Mouse (Mus musculus): ENCODE measurements at regions not wholly inside any gene's neighbourhood (a gene's known extent, or its start where the extent isn't known, plus 50 kb on each side); places are given as distances from the start of the nearest gene placed in this dataset.

DNA sequence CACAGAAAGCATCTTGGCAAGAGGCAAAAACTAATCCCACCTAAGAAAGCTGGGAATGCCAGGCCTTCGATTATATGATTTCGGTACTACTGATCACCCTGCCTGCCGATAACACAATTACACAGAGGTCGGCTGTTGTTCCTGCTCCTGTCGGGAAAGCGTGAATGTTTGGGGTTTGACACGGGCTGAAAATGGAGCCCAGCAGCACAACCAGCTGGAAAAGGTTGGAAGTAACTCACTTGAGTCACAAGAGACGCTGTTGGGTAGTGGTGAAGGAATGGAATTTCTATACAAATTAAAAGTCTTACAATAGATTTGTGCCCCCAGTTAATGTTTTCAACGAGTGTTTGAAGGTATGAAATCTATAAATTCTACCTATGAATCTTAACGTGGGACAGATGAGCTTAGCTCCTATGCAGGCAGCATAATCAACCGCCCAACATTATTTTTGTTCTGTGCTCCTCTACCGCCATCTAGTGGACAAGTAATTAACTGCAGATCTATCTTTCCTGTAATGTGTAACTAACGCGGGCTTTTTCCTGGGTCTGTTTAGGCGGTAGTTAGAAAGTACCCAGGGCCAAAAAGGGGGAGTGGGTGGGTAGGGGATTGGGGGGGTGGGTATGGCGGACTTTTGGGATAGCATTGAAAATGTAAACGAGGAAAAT is 178.9 kb upstream of the Zpld1 start:
- 29% methylated on average over 17 of the region's 17 CpGs for WGBS
- no peak overlapping the region for H3K4me3 ChIP-seq (ENCODE audit: low read depth, low read length)
- H3K36me3 ChIP-seq (ENCODE audit: control insufficient read depth, insufficient read depth, low read length) = no peaks in the 10 kb centered on the region
- H3K4me2 ChIP-seq (ENCODE audit: low read depth, low read length) = no peak overlapping the region
- no peaks in the 10 kb centered on the region for H3K4me1 ChIP-seq (ENCODE audit: control insufficient read depth, insufficient read depth, low read length)
- H3K9me3 ChIP-seq (ENCODE audit: control insufficient read depth, low read length) = no peaks in the 10 kb centered on the region
- no peak overlapping the region for H3K27ac ChIP-seq (ENCODE audit: low read depth, low read length)
- no peaks in the 10 kb centered on the region for H3K27me3 ChIP-seq (ENCODE audit: control insufficient read depth, insufficient read depth, low read length)
- no peak overlapping the region for H3K9ac ChIP-seq (replicated peaks; ENCODE audit: low read depth, low read length)
- ATAC-seq (ENCODE audit: low read depth) = peak; percentile 52

DNA sequence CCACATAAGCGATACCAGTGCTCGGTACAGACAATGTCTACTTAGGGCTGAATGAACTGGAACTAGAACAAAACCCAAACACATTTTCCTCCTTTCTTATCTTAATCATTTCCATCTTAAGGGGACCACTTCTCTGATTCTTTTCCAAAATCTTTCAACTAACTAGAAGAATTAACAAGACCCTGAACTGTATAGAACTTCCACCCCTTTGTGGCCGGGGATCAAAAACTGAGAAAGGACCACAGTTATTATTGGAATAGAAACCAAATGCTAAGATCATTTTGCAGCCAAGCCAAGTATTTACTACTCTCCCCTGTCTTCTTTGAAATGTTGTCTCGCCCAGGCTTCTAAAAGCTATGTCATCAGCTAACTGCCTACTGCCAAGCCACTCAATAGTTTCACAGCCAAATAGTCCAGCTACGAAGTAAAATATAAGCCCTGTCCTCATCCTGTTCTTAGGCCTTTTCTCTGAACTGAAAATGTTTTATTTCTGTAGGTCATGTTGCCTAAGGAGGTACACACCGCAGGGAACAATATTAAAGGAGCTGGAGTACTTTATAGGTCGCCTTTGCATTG is 177.3 kb upstream of the Zpld1 start:
- H3K4me2 ChIP-seq (ENCODE audit: low read depth, low read length) = no peak overlapping the region
- no peaks in the 10 kb centered on the region for H3K27me3 ChIP-seq (ENCODE audit: control insufficient read depth, insufficient read depth, low read length)
- no peak for ATAC-seq (ENCODE audit: low read depth)
- no peaks in the 10 kb centered on the region for H3K36me3 ChIP-seq (ENCODE audit: control insufficient read depth, insufficient read depth, low read length)
- H3K27ac ChIP-seq (ENCODE audit: low read depth, low read length) = no peak overlapping the region
- H3K4me1 ChIP-seq (ENCODE audit: control insufficient read depth, insufficient read depth, low read length) = no peaks in the 10 kb centered on the region
- H3K9ac ChIP-seq (replicated peaks; ENCODE audit: low read depth, low read length) = no peak overlapping the region
- H3K4me3 ChIP-seq (ENCODE audit: low read depth, low read length) = no peak overlapping the region
- WGBS = 77% methylated on average over 7 of the region's 7 CpGs
- H3K9me3 ChIP-seq (ENCODE audit: control insufficient read depth, low read length) = no peaks in the 10 kb centered on the region

DNA sequence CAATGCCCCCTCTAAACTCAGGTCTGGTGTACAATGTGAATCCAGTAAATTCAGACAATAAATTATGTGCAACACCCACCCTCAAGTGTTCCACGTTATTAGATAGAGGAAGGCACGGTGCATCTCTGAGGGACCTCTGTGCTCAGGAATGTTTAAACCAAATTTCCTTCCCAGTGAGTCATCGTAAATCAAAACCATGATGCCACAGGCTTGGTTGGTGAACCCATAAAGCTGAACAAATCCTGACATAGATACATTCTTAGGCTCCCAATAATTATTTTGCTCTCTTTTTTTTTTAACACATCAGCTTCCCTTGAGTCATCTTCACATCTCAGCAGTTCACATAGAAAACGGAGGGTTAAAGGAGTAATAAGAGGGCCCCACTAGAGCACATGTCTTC is 173.6 kb upstream of the Zpld1 start:
- Histone ChIP-seq H3K4me1 (ENCODE audit: control insufficient read depth, insufficient read depth, low read length) (no peaks in the 10 kb centered on the region), H3K27ac (ENCODE audit: low read depth, low read length) (no peak overlapping the region), H3K4me3 (ENCODE audit: low read depth, low read length) (no peak overlapping the region), H3K9ac (replicated peaks; ENCODE audit: low read depth, low read length) (no peak overlapping the region), H3K4me2 (ENCODE audit: low read depth, low read length) (no peak overlapping the region), H3K9me3 (ENCODE audit: control insufficient read depth, low read length) (no peaks in the 10 kb centered on the region), H3K27me3 (ENCODE audit: control insufficient read depth, insufficient read depth, low read length) (no peaks in the 10 kb centered on the region), H3K36me3 (ENCODE audit: control insufficient read depth, insufficient read depth, low read length) (no peaks in the 10 kb centered on the region)
- 54% methylated on average over 4 of the region's 4 CpGs for WGBS
- no peak for ATAC-seq (ENCODE audit: low read depth)

DNA sequence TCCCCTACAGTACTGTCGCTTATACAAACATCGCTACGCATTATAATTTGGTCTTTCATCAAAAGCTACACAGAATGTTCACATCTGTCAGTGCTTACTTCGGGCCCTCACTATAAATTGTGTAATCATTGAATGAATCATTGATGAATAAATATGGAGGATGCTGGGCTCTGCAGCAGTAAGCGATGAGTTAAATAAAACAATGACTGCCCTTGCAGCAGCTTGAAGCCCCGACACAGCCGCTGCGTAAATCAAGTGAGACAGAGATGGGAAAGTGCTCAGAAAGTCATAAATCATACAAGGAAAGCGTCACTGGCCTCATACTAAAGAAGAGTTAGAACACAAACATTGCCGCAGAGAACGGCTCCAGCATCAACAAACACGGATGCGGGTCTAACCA is 172.9 kb upstream of the Zpld1 start:
- Histone ChIP-seq H3K9me3 (ENCODE audit: control insufficient read depth, low read length) (no peaks in the 10 kb centered on the region), H3K4me2 (ENCODE audit: low read depth, low read length) (peak overlapping the region; percentile 18; the same call in 1 of the 2 replicates)
- peak; percentile 18; the same call in 1 of the 2 replicates for ATAC-seq (ENCODE audit: low read depth)

DNA sequence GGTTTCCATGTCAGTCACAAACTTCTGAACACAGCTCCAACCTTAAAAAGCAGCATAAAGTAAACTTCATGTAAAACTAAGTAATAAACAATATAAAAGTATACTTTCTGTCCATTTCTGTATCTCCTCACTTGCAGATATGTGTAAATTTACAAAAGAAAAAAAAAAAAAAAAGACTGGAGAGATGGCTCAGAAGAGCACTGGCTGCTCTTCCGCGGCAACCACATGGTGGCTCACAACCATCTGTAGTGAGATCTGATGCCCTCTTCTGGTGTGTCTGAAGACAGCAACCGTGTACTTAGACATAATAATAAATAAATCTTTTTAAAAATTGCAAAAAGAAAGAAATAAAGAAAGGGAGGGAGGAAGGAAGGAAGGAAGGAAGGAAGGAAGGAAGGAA is 171.9 kb upstream of the Zpld1 start:
- Histone ChIP-seq H3K27ac (ENCODE audit: low read depth, low read length) (no peak overlapping the region), H3K36me3 (ENCODE audit: control insufficient read depth, insufficient read depth, low read length) (no peaks in the 10 kb centered on the region), H3K27me3 (ENCODE audit: control insufficient read depth, insufficient read depth, low read length) (no peaks in the 10 kb centered on the region), H3K4me2 (ENCODE audit: low read depth, low read length) (no peak overlapping the region), H3K4me1 (ENCODE audit: control insufficient read depth, insufficient read depth, low read length) (no peaks in the 10 kb centered on the region), H3K9ac (replicated peaks; ENCODE audit: low read depth, low read length) (no peak overlapping the region), H3K4me3 (ENCODE audit: low read depth, low read length) (no peak overlapping the region), H3K9me3 (ENCODE audit: control insufficient read depth, low read length) (no peaks in the 10 kb centered on the region)
- 64% methylated on average over 3 of the region's 3 CpGs for WGBS
- ATAC-seq (ENCODE audit: low read depth) = no peak

More for the DNA sequence above, 172.9 kb upstream of the Zpld1 start:
- Histone ChIP-seq H3K36me3 (ENCODE audit: control insufficient read depth, insufficient read depth, low read length) (no peaks in the 10 kb centered on the region), H3K27me3 (ENCODE audit: control insufficient read depth, insufficient read depth, low read length) (no peaks in the 10 kb centered on the region), H3K4me1 (ENCODE audit: control insufficient read depth, insufficient read depth, low read length) (no peaks in the 10 kb centered on the region), H3K9ac (replicated peaks; ENCODE audit: low read depth, low read length) (no peak overlapping the region), H3K4me3 (ENCODE audit: low read depth, low read length) (no peak overlapping the region), H3K27ac (ENCODE audit: low read depth, low read length) (no peak overlapping the region)
- 28% methylated on average over 13 of the region's 13 CpGs for WGBS

DNA sequence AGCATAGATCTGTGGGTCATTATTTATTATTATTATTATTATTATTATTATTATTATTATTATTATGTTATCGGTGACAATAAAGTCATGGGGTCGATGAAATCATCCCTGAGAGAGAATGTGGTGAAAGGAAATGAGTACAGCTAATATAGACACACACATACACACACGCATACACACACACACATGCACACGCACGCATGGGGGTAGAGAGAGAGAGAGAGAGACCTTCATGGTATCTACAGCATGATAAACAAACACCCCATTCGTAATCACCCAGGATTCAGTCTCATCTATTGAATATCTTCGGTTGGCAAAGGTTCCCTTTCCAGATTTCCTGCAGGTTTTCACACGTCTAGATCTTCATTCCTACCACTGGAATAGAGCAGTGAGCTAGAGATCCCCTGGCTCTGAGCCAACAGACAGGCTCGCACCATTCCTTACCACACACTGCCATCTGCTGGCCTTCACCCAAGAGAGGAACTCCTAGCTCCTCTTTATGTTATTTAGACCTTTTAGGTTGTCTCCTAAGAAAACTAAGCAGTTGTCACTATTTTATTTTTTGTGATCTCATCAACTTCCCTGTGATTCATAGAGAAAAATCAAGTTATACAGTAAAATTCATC is 171.2 kb upstream of the Zpld1 start:
- ATAC-seq (ENCODE audit: low read depth) = peak; percentile 91
- Histone ChIP-seq H3K4me1 (ENCODE audit: control insufficient read depth, insufficient read depth, low read length) (no peaks in the 10 kb centered on the region), H3K27ac (ENCODE audit: low read depth, low read length) (no peak overlapping the region), H3K4me2 (ENCODE audit: low read depth, low read length) (no peak overlapping the region), H3K27me3 (ENCODE audit: control insufficient read depth, insufficient read depth, low read length) (no peaks in the 10 kb centered on the region), H3K4me3 (ENCODE audit: low read depth, low read length) (no peak overlapping the region), H3K36me3 (ENCODE audit: control insufficient read depth, insufficient read depth, low read length) (no peaks in the 10 kb centered on the region), H3K9ac (replicated peaks; ENCODE audit: low read depth, low read length) (no peak overlapping the region), H3K9me3 (ENCODE audit: control insufficient read depth, low read length) (no peaks in the 10 kb centered on the region)
- 54% methylated on average over 9 of the region's 9 CpGs for WGBS

DNA sequence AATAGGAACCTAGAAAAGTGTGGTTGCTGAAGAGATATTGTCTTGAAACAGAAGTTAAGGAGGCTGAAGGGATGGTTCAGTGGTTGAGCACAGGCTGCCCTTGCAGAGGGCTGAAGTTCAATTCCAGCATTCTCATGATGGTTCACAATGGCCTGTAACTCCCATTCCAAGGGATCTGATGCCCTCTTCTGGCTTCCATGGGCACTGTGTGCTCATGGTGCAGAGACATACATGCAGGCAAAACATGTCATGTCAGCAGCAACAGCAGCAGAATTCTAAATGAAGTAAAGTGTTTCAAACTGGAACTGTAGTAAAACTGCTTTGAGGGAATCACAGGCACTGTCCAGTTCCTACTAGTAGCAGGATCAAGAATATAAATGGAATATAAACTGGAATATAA is 162.7 kb upstream of the Zpld1 start:
- no peak overlapping the region for H3K4me3 ChIP-seq (ENCODE audit: low read depth, low read length)
- no peaks in the 10 kb centered on the region for H3K9me3 ChIP-seq (ENCODE audit: control insufficient read depth, low read length)
- H3K4me1 ChIP-seq (ENCODE audit: control insufficient read depth, insufficient read depth, low read length) = no peaks in the 10 kb centered on the region
- H3K9ac ChIP-seq (replicated peaks; ENCODE audit: low read depth, low read length) = no peak overlapping the region
- H3K27ac ChIP-seq (ENCODE audit: low read depth, low read length) = no peak overlapping the region
- ATAC-seq (ENCODE audit: low read depth) = no peak
- H3K36me3 ChIP-seq (ENCODE audit: control insufficient read depth, insufficient read depth, low read length) = no peaks in the 10 kb centered on the region
- no peak overlapping the region for H3K4me2 ChIP-seq (ENCODE audit: low read depth, low read length)
- no peaks in the 10 kb centered on the region for H3K27me3 ChIP-seq (ENCODE audit: control insufficient read depth, insufficient read depth, low read length)

DNA sequence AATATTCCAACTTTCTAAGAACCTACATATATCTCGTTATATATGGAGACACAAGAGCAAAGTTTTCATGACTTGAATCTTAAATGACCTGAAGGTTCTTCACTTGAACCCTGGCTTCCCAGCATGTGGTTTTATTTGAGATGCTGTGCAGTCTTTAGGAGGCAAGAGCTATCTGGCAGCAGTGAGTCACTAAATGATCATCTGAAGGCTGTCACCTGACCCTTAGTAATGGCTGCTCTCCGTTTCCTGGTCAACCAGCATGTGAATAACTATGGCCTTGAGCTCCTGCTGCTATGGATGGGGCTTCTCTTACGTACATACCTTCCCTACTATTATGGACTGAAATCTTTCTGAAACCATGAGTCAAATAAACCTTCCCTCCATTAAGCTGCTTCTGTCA is 149.8 kb upstream of the Zpld1 start:
- H3K36me3 ChIP-seq (ENCODE audit: control insufficient read depth, insufficient read depth, low read length) = no peaks in the 10 kb centered on the region
- no peaks in the 10 kb centered on the region for H3K4me1 ChIP-seq (ENCODE audit: control insufficient read depth, insufficient read depth, low read length)
- no peak overlapping the region for H3K27ac ChIP-seq (ENCODE audit: low read depth, low read length)
- H3K9me3 ChIP-seq (ENCODE audit: control insufficient read depth, low read length) = no peaks in the 10 kb centered on the region
- no peak overlapping the region for H3K9ac ChIP-seq (replicated peaks; ENCODE audit: low read depth, low read length)
- no peak overlapping the region for H3K4me3 ChIP-seq (ENCODE audit: low read depth, low read length)
- H3K27me3 ChIP-seq (ENCODE audit: control insufficient read depth, insufficient read depth, low read length) = no peaks in the 10 kb centered on the region
- no peak overlapping the region for H3K4me2 ChIP-seq (ENCODE audit: low read depth, low read length)
- no peak for ATAC-seq (ENCODE audit: low read depth)
- 77% methylated on average over 3 of the region's 3 CpGs for WGBS

DNA sequence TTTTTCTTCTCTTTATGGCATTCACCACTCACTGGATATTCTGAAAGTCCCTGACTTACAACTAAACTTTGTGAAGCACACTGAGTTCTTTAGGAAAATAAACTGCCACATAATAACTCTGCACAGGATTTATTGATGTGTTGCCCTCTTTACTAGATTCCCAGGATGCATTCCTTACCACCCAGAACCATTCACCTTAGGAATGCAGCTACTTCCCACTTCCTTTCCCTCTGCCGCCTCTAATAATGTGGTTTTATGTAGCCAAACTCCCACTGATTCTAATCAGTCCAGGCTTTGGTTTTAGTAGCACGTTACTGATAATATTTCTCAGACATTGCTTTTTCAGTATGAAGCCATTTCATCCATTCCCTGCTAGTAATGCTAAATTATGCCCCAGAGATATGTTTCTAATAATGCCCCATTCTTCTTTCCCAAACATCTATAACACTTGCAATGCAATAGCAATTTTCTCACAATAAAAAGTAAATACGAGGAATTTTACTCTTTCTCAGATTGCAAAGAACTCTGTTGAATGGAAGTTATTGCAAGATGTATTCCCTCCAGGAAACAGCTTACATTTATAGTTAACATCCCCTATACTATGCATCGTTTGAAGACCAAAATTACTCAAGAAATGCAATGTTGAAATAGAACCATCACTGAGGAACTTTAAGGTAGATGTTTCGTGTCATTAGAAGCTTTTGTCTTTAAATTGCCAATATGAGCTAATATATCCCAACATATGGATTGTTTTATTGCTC is 145.2 kb upstream of the Zpld1 start:
- WGBS = 63% methylated on average over 5 of the region's 5 CpGs
- H3K4me3 ChIP-seq (ENCODE audit: low read depth, low read length) = no peak overlapping the region

More for the DNA sequence above, 145.2 kb upstream of the Zpld1 start:
- Histone ChIP-seq H3K9ac (replicated peaks; ENCODE audit: low read depth, low read length) (no peak overlapping the region), H3K4me1 (ENCODE audit: control insufficient read depth, insufficient read depth, low read length) (no peaks in the 10 kb centered on the region), H3K36me3 (ENCODE audit: control insufficient read depth, insufficient read depth, low read length) (no peaks in the 10 kb centered on the region), H3K27ac (ENCODE audit: low read depth, low read length) (no peak overlapping the region), H3K27me3 (ENCODE audit: control insufficient read depth, insufficient read depth, low read length) (no peaks in the 10 kb centered on the region), H3K4me2 (ENCODE audit: low read depth, low read length) (no peak overlapping the region), H3K9me3 (ENCODE audit: control insufficient read depth, low read length) (no peaks in the 10 kb centered on the region)
- ATAC-seq (ENCODE audit: low read depth) = no peak
